Mouse (Mus musculus): ENCODE results near the gene Aldh2. TPM values are rescaled to one million over a fixed set of nuclear protein-coding genes. Genes with fewer than 3 reads are reported as not detected.

The Aldh2 gene
- polyA plus RNA-seq, 1 experiment from 2014 or later = 411 TPM

- peaks cover 28% of the 10 kb centered on the region for H3K4me1 ChIP-seq (ENCODE audit: insufficient read depth)
- no peaks in the 10 kb centered on the region for H3K36me3 ChIP-seq (replicated peaks; ENCODE audit: insufficient read depth, low read length)
- H3K27ac ChIP-seq (ENCODE audit: low read depth) = peak overlapping the region; percentile 16; the same call in 1 of the 2 replicates
- no peak for ATAC-seq
- 35% methylated on average over 4 of the region's 4 CpGs for WGBS (ENCODE audit: insufficient replicate concordance)
- H3K4me2 ChIP-seq (ENCODE audit: low read depth, low read length) = no peak overlapping the region
- no peaks in the 10 kb centered on the region for H3K27me3 ChIP-seq (ENCODE audit: insufficient read depth, low read length)
- H3K9ac ChIP-seq (replicated peaks) = no peak overlapping the region
- no peak overlapping the region for H3K4me3 ChIP-seq (ENCODE audit: low read depth, low read length)
- TF ChIP-seq CTCF (IDR thresholded peaks at IDR 0.05; ENCODE audit: low read depth) (no peak), EP300 (IDR thresholded peaks at IDR 0.05; ENCODE audit: low read depth) (no peak)
- H3K9me3 ChIP-seq (ENCODE audit: low read length) = no peaks in the 10 kb centered on the region
- no peak for DNase-seq
These were observed 3.7 kb upstream of the Aldh2 start for GRCm38 (mm10) chr5:121597332-121597731.

GRCm38 (mm10) chr5:121596226-121596625 lies 2.6 kb upstream of the Aldh2 start:
- H3K27me3 ChIP-seq (ENCODE audit: insufficient read depth, low read length) = no peaks in the 10 kb centered on the region
- no peaks in the 10 kb centered on the region for H3K36me3 ChIP-seq (replicated peaks; ENCODE audit: insufficient read depth, low read length)
- H3K9me3 ChIP-seq (ENCODE audit: low read length) = no peaks in the 10 kb centered on the region
- no peak overlapping the region for H3K4me3 ChIP-seq (ENCODE audit: low read depth, low read length)
- ATAC-seq = no peak
- no peak overlapping the region for H3K9ac ChIP-seq (replicated peaks)
- no peak overlapping the region for H3K27ac ChIP-seq (ENCODE audit: low read depth)
- peaks cover 32% of the 10 kb centered on the region for H3K4me1 ChIP-seq (ENCODE audit: insufficient read depth)
- H3K4me2 ChIP-seq (ENCODE audit: low read depth, low read length) = no peak overlapping the region
- WGBS (ENCODE audit: insufficient replicate concordance) = 47% methylated on average over 6 of the region's 6 CpGs
- DNase-seq = no peak
- no peak for TF ChIP-seq CTCF (IDR thresholded peaks at IDR 0.05; ENCODE audit: low read depth)
- TF ChIP-seq EP300 (IDR thresholded peaks at IDR 0.05; ENCODE audit: low read depth) = no peak

GRCm38 (mm10) chr5:121595758-121596157 lies 2.1 kb upstream of the Aldh2 start:
- Histone ChIP-seq H3K4me1 (ENCODE audit: insufficient read depth) (peaks cover 32% of the 10 kb centered on the region), H3K9ac (replicated peaks) (no peak overlapping the region), H3K9me3 (ENCODE audit: low read length) (no peaks in the 10 kb centered on the region), H3K27me3 (ENCODE audit: insufficient read depth, low read length) (no peaks in the 10 kb centered on the region), H3K27ac (ENCODE audit: low read depth) (no peak overlapping the region), H3K4me2 (ENCODE audit: low read depth, low read length) (no peak overlapping the region), H3K4me3 (ENCODE audit: low read depth, low read length) (no peak overlapping the region), H3K36me3 (replicated peaks; ENCODE audit: insufficient read depth, low read length) (no peaks in the 10 kb centered on the region)
- TF ChIP-seq CTCF (IDR thresholded peaks at IDR 0.05; ENCODE audit: low read depth) (no peak), EP300 (IDR thresholded peaks at IDR 0.05; ENCODE audit: low read depth) (no peak)
- WGBS (ENCODE audit: insufficient replicate concordance) = 48% methylated on average over 6 of the region's 6 CpGs
- DNase-seq = no peak
- no peak for ATAC-seq

DNA sequence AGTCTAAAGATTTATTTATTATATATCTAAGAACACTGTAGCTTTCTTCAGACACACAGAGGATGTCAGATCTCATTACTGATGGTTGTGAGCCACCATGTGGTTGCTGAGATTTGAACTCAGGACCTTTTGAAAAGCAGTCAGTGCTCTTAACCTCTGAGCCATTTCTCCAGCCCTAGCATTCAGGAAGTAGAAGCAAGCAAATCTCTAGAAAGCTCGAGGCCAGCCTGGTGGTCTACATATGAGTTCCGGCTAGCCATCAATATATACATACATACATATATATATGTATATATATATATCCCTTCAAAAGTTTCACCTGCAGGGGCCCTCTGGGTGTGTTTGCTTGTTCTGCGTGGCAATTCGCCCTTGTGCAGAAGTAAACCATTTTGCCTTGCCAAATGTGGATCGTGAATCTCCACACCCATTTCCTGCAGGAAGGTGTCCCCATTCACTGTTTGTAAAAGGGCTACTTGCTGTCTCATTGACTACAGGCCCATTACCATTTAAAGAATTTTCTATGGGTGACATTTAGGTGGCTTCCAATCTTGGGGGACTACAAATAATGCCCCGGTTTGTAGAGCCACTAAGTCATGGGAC lies 1.2 kb upstream of the Aldh2 start:
- TF ChIP-seq CTCF (IDR thresholded peaks at IDR 0.05; ENCODE audit: low read depth) = no peak
- TF ChIP-seq EP300 (IDR thresholded peaks at IDR 0.05; ENCODE audit: low read depth) = no peak
- no peaks in the 10 kb centered on the region for H3K27me3 ChIP-seq (ENCODE audit: insufficient read depth, low read length)
- H3K9ac ChIP-seq (replicated peaks) = no peak overlapping the region
- DNase-seq (no peak), ATAC-seq (no peak)
- H3K9me3 ChIP-seq (ENCODE audit: low read length) = no peaks in the 10 kb centered on the region
- no peak overlapping the region for H3K27ac ChIP-seq (ENCODE audit: low read depth)
- peaks cover 39% of the 10 kb centered on the region for H3K4me1 ChIP-seq (ENCODE audit: insufficient read depth)
- H3K4me2 ChIP-seq (ENCODE audit: low read depth, low read length) = no peak overlapping the region
- peaks cover 3% of the 10 kb centered on the region; the same call in 1 of the 2 replicates for H3K36me3 ChIP-seq (replicated peaks; ENCODE audit: insufficient read depth, low read length)
- no peak overlapping the region for H3K4me3 ChIP-seq (ENCODE audit: low read depth, low read length)
- 67% methylated on average over 6 of the region's 6 CpGs for WGBS (ENCODE audit: insufficient replicate concordance)

- H3K4me2 ChIP-seq (ENCODE audit: low read depth, low read length) = peak overlapping the region; percentile 98
- peaks cover 3% of the 10 kb centered on the region; the same call in 1 of the 2 replicates for H3K36me3 ChIP-seq (replicated peaks; ENCODE audit: insufficient read depth, low read length)
- 4% methylated on average over 33 of the region's 33 CpGs for WGBS (ENCODE audit: insufficient replicate concordance)
- no peak for DNase-seq
- H3K4me3 ChIP-seq (ENCODE audit: low read depth, low read length) = peak overlapping the region; percentile 85
- peaks cover 42% of the 10 kb centered on the region for H3K4me1 ChIP-seq (ENCODE audit: insufficient read depth)
- ATAC-seq = peak; percentile 27
- H3K27ac ChIP-seq (ENCODE audit: low read depth) = peak overlapping the region; percentile 98
- H3K9me3 ChIP-seq (ENCODE audit: low read length) = no peaks in the 10 kb centered on the region
- H3K27me3 ChIP-seq (ENCODE audit: insufficient read depth, low read length) = no peaks in the 10 kb centered on the region
- no peak for TF ChIP-seq EP300 (IDR thresholded peaks at IDR 0.05; ENCODE audit: low read depth)
- no peak for TF ChIP-seq CTCF (IDR thresholded peaks at IDR 0.05; ENCODE audit: low read depth)
- H3K9ac ChIP-seq (replicated peaks) = peak overlapping the region; percentile 96
These were observed 712 bp downstream of the Aldh2 start for GRCm38 (mm10) chr5:121592816-121593407.

- Histone ChIP-seq H3K9ac (replicated peaks) (peak overlapping the region; percentile 96), H3K4me3 (ENCODE audit: low read depth, low read length) (peak overlapping the region; percentile 85), H3K27ac (ENCODE audit: low read depth) (peak overlapping the region; percentile 98), H3K27me3 (ENCODE audit: insufficient read depth, low read length) (no peaks in the 10 kb centered on the region), H3K4me2 (ENCODE audit: low read depth, low read length) (peak overlapping the region; percentile 98), H3K4me1 (ENCODE audit: insufficient read depth) (peaks cover 47% of the 10 kb centered on the region), H3K36me3 (replicated peaks; ENCODE audit: insufficient read depth, low read length) (peaks cover 3% of the 10 kb centered on the region; the same call in 1 of the 2 replicates), H3K9me3 (ENCODE audit: low read length) (no peaks in the 10 kb centered on the region)
- no peak for TF ChIP-seq CTCF (IDR thresholded peaks at IDR 0.05; ENCODE audit: low read depth)
- no peak for TF ChIP-seq EP300 (IDR thresholded peaks at IDR 0.05; ENCODE audit: low read depth)
- WGBS (ENCODE audit: insufficient replicate concordance) = 37% methylated on average over 11 of the region's 11 CpGs
- no peak for ATAC-seq
- peak; percentile 33 for DNase-seq
These were observed 1.4 kb downstream of the Aldh2 start for GRCm38 (mm10) chr5:121592064-121592815.

Measured in liver, postnatal 0 days (tissue).